Mouse (Mus musculus): Measurements from ENCODE around the gene Caml. TPM values are rescaled to one million over a fixed set of nuclear protein-coding genes. Genes with fewer than 3 reads are reported as not detected.
"Not testable (repeated sequence)": the region's sequence is repeated elsewhere in the genome, so short reads cannot be mapped to it uniquely, and the experiment has no call there.

Caml gene
- polyA plus RNA-seq, 1 experiment from 2014 or later, result 73.2 TPM

GRCm38 (mm10) chr13:55635146-55635571 is 12.4 kb downstream of the Caml start:
- peak overlapping the region; percentile 88 for H3K4me3 ChIP-seq (replicated peaks)
- ATAC-seq (ENCODE audit: low FRiP score), result no peak; the same call in 1 of the 2 replicates
- H3K9me3 ChIP-seq, result no peaks in the 10 kb centered on the region
- peaks cover 53% of the 10 kb centered on the region for H3K36me3 ChIP-seq (replicated peaks)
- no peak overlapping the region for H3K27ac ChIP-seq
- H3K27me3 ChIP-seq, result no peaks in the 10 kb centered on the region
- peak overlapping the region; percentile 86 for H3K9ac ChIP-seq
- H3K4me1 ChIP-seq, result peaks cover 19% of the 10 kb centered on the region
- WGBS, result under 1% methylated on average over 40 of the region's 40 CpGs
- H3K4me2 ChIP-seq, result peak overlapping the region; percentile 71

GRCm38 (mm10) chr13:55636185-55636983 is 13.6 kb downstream of the Caml start:
- 93% methylated on average over 14 of the region's 14 CpGs for WGBS
- Histone ChIP-seq H3K9me3 (no peaks in the 10 kb centered on the region), H3K4me3 (replicated peaks) (peak overlapping the region; percentile 88; the same call in 1 of the 2 replicates), H3K27me3 (no peaks in the 10 kb centered on the region), H3K4me2 (peak overlapping the region; percentile 71), H3K9ac (no peak overlapping the region), H3K36me3 (replicated peaks) (peaks cover 50% of the 10 kb centered on the region), H3K4me1 (peaks cover 19% of the 10 kb centered on the region), H3K27ac (no peak overlapping the region)
- ATAC-seq (ENCODE audit: low FRiP score), result no peak

GRCm38 (mm10) chr13:55640480-55640879 is 17.7 kb downstream of the Caml start:
- H3K27ac ChIP-seq; H3K27me3 ChIP-seq; H3K9me3 ChIP-seq; H3K4me3 ChIP-seq (replicated peaks); H3K4me2 ChIP-seq; H3K9ac ChIP-seq; ATAC-seq (ENCODE audit: low FRiP score): not testable (repeated sequence)
- WGBS, result 54% methylated on average over 8 of the region's 8 CpGs
- H3K4me1 ChIP-seq, result peaks cover 15% of the 10 kb centered on the region
- H3K36me3 ChIP-seq (replicated peaks), result peaks cover 44% of the 10 kb centered on the region

GRCm38 (mm10) chr13:55644525-55644924 is 21.7 kb downstream of the Caml start:
- no peak overlapping the region for H3K9ac ChIP-seq
- no peak overlapping the region for H3K27ac ChIP-seq
- no peak overlapping the region for H3K4me3 ChIP-seq (replicated peaks)
- no peak for ATAC-seq (ENCODE audit: low FRiP score)
- 94% methylated on average over 2 of the region's 2 CpGs for WGBS
- no peak overlapping the region for H3K4me2 ChIP-seq
- no peaks in the 10 kb centered on the region for H3K27me3 ChIP-seq
- no peaks in the 10 kb centered on the region for H3K4me1 ChIP-seq
- H3K36me3 ChIP-seq (replicated peaks), result peaks cover 66% of the 10 kb centered on the region
- H3K9me3 ChIP-seq, result no peaks in the 10 kb centered on the region

- no peaks in the 10 kb centered on the region for H3K27me3 ChIP-seq
- no peaks in the 10 kb centered on the region for H3K9me3 ChIP-seq
- no peak overlapping the region for H3K4me2 ChIP-seq
- no peak overlapping the region for H3K4me3 ChIP-seq (replicated peaks)
- no peak for ATAC-seq (ENCODE audit: low FRiP score)
- H3K9ac ChIP-seq, result no peak overlapping the region
- no peaks in the 10 kb centered on the region for H3K4me1 ChIP-seq
- H3K36me3 ChIP-seq (replicated peaks), result peaks cover 98% of the 10 kb centered on the region
- 90% methylated on average over 12 of the region's 12 CpGs for WGBS
- no peak overlapping the region for H3K27ac ChIP-seq
Measured at GRCm38 (mm10) chr13:55650098-55650497, 27.3 kb downstream of the Caml start.

- Histone ChIP-seq H3K36me3 (replicated peaks) (peaks cover 98% of the 10 kb centered on the region), H3K27me3 (no peaks in the 10 kb centered on the region), H3K9me3 (no peaks in the 10 kb centered on the region), H3K27ac (no peak overlapping the region), H3K4me3 (replicated peaks) (no peak overlapping the region), H3K4me1 (no peaks in the 10 kb centered on the region), H3K4me2 (no peak overlapping the region), H3K9ac (no peak overlapping the region)
- WGBS, result 97% methylated on average over 6 of the region's 6 CpGs
- no peak for ATAC-seq (ENCODE audit: low FRiP score)
Measured at GRCm38 (mm10) chr13:55650980-55651379, 28.2 kb downstream of the Caml start.

GRCm38 (mm10) chr13:55668550-55668949 is 45.7 kb downstream of the Caml start:
- Histone ChIP-seq H3K36me3 (replicated peaks) (peaks cover 92% of the 10 kb centered on the region), H3K4me1 (no peaks in the 10 kb centered on the region), H3K27ac (no peak overlapping the region), H3K4me3 (replicated peaks) (no peak overlapping the region), H3K27me3 (no peaks in the 10 kb centered on the region), H3K9me3 (no peaks in the 10 kb centered on the region), H3K9ac (no peak overlapping the region), H3K4me2 (no peak overlapping the region)
- ATAC-seq (ENCODE audit: low FRiP score), result no peak
- 81% methylated on average over 6 of the region's 6 CpGs for WGBS

GRCm38 (mm10) chr13:55672711-55673110 is 49.9 kb downstream of the Caml start:
- peaks cover 89% of the 10 kb centered on the region for H3K36me3 ChIP-seq (replicated peaks)
- WGBS, result 94% methylated on average over 6 of the region's 6 CpGs

GRCm38 (mm10) chr13:55677364-55677763 is 54.6 kb downstream of the Caml start:
- ATAC-seq (ENCODE audit: low FRiP score), result no peak
- no peak overlapping the region for H3K4me2 ChIP-seq
- H3K36me3 ChIP-seq (replicated peaks), result peaks cover 83% of the 10 kb centered on the region
- no peaks in the 10 kb centered on the region for H3K4me1 ChIP-seq
- H3K27me3 ChIP-seq, result no peaks in the 10 kb centered on the region
- H3K4me3 ChIP-seq (replicated peaks), result no peak overlapping the region
- no peak overlapping the region for H3K27ac ChIP-seq
- WGBS, result 89% methylated on average over 8 of the region's 8 CpGs
- no peaks in the 10 kb centered on the region for H3K9me3 ChIP-seq
- H3K9ac ChIP-seq, result no peak overlapping the region

More at GRCm38 (mm10) chr13:55672711-55673110, 49.9 kb downstream of the Caml start:
- no peaks in the 10 kb centered on the region for H3K9me3 ChIP-seq
- H3K4me2 ChIP-seq, result no peak overlapping the region
- H3K9ac ChIP-seq, result no peak overlapping the region
- H3K4me3 ChIP-seq (replicated peaks), result no peak overlapping the region
- no peaks in the 10 kb centered on the region for H3K4me1 ChIP-seq
- no peak for ATAC-seq (ENCODE audit: low FRiP score)
- no peak overlapping the region for H3K27ac ChIP-seq
- no peaks in the 10 kb centered on the region for H3K27me3 ChIP-seq

Other genes starting within 250 kb of the Caml start
- gene Slc34a1, start 224.8 kb upstream of the Caml start, polyA plus RNA-seq (2016; fragmentation: Nextera tagmentation; extraction: Ambion mirVana), result not detected in 2 replicates
- gene Pfn3, start 207.8 kb upstream of the Caml start, polyA plus RNA-seq (2016; fragmentation: Nextera tagmentation; extraction: Ambion mirVana), result not detected in 2 replicates
- gene F12, start 196.2 kb upstream of the Caml start, polyA plus RNA-seq (2016; fragmentation: Nextera tagmentation; extraction: Ambion mirVana), result not detected in 2 replicates
- gene Grk6, start 177.9 kb upstream of the Caml start, polyA plus RNA-seq (2016; fragmentation: Nextera tagmentation; extraction: Ambion mirVana), result 54.2 and 58.1 TPM in 2 replicates
- 1.7 and 2.7 TPM in 2 replicates for gene Prr7, start 158.7 kb upstream of the Caml start, polyA plus RNA-seq (2016; fragmentation: Nextera tagmentation; extraction: Ambion mirVana)
- gene Dbn1, start 134.9 kb upstream of the Caml start, polyA plus RNA-seq (2016; fragmentation: Nextera tagmentation; extraction: Ambion mirVana), result 591 and 654 TPM in 2 replicates
- 139 and 147 TPM in 2 replicates for gene Pdlim7, start 109.3 kb upstream of the Caml start, polyA plus RNA-seq (2016; fragmentation: Nextera tagmentation; extraction: Ambion mirVana)
- 3.3 and 3.7 TPM in 2 replicates for gene Dok3, start 93.7 kb upstream of the Caml start, polyA plus RNA-seq (2016; fragmentation: Nextera tagmentation; extraction: Ambion mirVana)
- 69.9 and 73.3 TPM in 2 replicates for gene Ddx41, start 86.3 kb upstream of the Caml start, polyA plus RNA-seq (2016; fragmentation: Nextera tagmentation; extraction: Ambion mirVana)
- 61.6 and 64.7 TPM in 2 replicates for gene Fam193b, start 51.9 kb upstream of the Caml start, polyA plus RNA-seq (2016; fragmentation: Nextera tagmentation; extraction: Ambion mirVana)
- gene Tmed9, start 49.3 kb upstream of the Caml start, polyA plus RNA-seq (2016; fragmentation: Nextera tagmentation; extraction: Ambion mirVana), result 115 and 118 TPM in 2 replicates
- 31.4 and 31.7 TPM in 2 replicates for gene B4galt7, start 23.1 kb upstream of the Caml start, polyA plus RNA-seq (2016; fragmentation: Nextera tagmentation; extraction: Ambion mirVana)
- gene Ddx46, start 12.0 kb downstream of the Caml start, polyA plus RNA-seq (2016; fragmentation: Nextera tagmentation; extraction: Ambion mirVana), result 47.4 and 52.4 TPM in 2 replicates
- 68.7 and 71.2 TPM in 2 replicates for gene B230219D22Rik, start 70.1 kb downstream of the Caml start, polyA plus RNA-seq (2016; fragmentation: Nextera tagmentation; extraction: Ambion mirVana)
- 86.3 and 93.3 TPM in 2 replicates for gene Txndc15, start 91.6 kb downstream of the Caml start, polyA plus RNA-seq (2016; fragmentation: Nextera tagmentation; extraction: Ambion mirVana)
- 23.1 and 25.6 TPM in 2 replicates for gene Pcbd2, start 104.4 kb downstream of the Caml start, polyA plus RNA-seq (2016; fragmentation: Nextera tagmentation; extraction: Ambion mirVana)
- gene Catsper3, start 161.6 kb downstream of the Caml start, polyA plus RNA-seq (2016; fragmentation: Nextera tagmentation; extraction: Ambion mirVana), result not detected in 2 replicates
- 1.7 and 2.8 TPM in 2 replicates for gene Pitx1, start 213.2 kb downstream of the Caml start, polyA plus RNA-seq (2016; fragmentation: Nextera tagmentation; extraction: Ambion mirVana)

Measured in forebrain, embryonic 12.5 days (tissue).